Mouse (Mus musculus): Measurements from ENCODE around the gene Gm21762. TPM values are rescaled to one million over a fixed set of nuclear protein-coding genes. Genes with fewer than 3 reads are reported as not detected.

The Gm21762 gene
- polyA plus RNA-seq, 1 experiment = not detected

Other genes starting within 250 kb of the Gm21762 start
- gene Gm36079, start 188.9 kb downstream of the Gm21762 start, polyA plus RNA-seq (2012; rRNA removed) = not detected in 2 replicates
- not detected in 2 replicates for gene Gm21188, start 163.8 kb downstream of the Gm21762 start, polyA plus RNA-seq (2012; rRNA removed)
- gene Gm20767, start 75.7 kb downstream of the Gm21762 start, polyA plus RNA-seq (2012; rRNA removed) = not detected in 2 replicates
- not detected in 2 replicates for gene Gm21818, start 43.5 kb downstream of the Gm21762 start, polyA plus RNA-seq (2012; rRNA removed)
- not detected in 2 replicates for gene Gm21731, start 23.2 kb upstream of the Gm21762 start, polyA plus RNA-seq (2012; rRNA removed)
- gene AF067061, start 47.2 kb upstream of the Gm21762 start, polyA plus RNA-seq (2012; rRNA removed) = not detected in 2 replicates
- 0.13 and 0.46 TPM in 2 replicates for gene BC147527, start 84.4 kb upstream of the Gm21762 start, polyA plus RNA-seq (2012; rRNA removed)
- not detected in 2 replicates for gene Tcstv3, start 100.9 kb upstream of the Gm21762 start, polyA plus RNA-seq (2012; rRNA removed)